Mouse (Mus musculus): ENCODE measurements around the gene Rapgef1.

Rapgef1 gene

DNA sequence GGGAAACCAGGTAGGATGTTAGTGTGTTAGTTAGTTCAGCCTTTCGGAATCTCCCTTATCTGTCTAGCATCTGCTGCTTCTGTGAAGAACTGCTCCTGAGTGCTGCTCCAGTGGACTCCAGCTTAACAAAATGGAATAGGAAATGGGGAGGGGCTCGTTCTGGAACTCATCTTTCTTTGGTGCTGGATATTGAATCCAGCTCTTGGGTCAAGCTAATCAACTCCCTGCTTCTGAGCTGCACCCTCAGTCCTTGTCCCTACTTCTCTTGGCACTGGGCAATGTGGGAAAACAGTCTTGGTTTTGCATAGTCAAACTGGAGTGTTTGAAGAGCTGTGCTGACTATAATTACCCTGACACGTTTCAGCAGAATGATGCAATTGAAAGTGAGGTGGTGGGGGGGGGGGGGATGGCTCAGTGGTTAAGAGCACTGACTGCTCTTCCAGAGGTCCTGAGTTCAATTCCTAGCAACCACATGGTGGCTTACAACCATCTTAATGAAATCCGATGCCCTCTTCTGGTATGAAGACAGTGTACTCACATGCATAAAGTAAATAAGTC, 25.6 kb downstream of the Rapgef1 start:
- DNase-seq, result no peak

DNA sequence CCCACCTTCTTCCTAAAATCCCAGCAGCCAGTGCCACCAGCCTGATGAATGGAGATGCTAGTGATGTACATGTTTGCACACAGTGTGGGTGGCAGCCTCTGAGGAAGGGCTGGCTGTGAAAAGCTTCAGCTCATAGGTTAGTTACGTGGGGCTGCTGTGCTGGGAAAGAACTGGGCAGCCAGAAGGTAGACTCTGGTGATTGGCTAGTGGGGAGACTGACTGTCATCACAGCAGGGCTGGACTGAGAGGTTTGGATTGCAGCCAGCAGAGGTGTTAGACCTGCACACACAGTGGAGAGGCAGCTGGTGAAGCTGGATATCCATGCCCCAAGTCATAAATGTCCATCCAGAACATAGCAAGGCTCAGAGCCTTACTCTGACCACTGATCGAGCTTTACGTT, 27.1 kb downstream of the Rapgef1 start:
- no peak for DNase-seq

DNA sequence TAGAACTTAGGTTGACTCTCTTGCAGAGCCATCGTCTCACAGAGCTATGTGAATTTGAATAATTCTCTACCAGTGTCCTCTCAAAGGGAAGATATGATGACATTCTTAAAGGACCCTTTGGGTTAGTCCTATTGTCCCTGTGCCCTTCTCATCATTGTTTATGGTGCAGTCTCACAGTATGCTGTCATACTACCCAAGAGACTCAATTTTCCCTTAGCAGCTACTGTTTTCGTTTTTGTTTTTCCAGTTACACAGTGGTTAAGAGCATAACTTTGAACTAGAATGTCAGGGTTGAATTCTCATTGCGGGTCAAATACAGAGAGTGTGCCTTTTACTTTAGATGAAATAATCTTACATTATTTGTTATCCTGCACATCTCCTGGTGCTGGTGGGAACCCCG, 27.6 kb downstream of the Rapgef1 start:
- DNase-seq, result no peak

DNA sequence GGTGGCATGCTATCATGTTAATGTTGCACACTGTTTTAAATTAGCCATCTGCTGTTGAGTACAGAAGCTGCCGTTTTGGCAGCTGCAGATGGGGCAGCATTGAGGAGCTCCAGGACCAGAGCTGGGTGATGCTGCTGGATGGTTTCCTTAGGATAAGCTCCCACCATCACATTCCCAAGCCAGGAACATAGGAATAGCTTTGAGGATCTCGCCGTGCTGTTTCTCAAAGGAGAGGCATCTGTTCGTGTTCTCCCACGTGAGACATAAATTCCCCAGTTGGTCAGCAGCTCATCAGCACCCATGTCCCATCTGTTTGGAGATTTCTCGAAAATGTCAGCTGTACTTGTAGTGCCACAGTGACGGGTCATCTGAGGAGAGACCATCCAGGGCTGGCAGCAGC, 28.3 kb downstream of the Rapgef1 start:
- DNase-seq, result peak in 1 of 2 experiments; percentile 43

DNA sequence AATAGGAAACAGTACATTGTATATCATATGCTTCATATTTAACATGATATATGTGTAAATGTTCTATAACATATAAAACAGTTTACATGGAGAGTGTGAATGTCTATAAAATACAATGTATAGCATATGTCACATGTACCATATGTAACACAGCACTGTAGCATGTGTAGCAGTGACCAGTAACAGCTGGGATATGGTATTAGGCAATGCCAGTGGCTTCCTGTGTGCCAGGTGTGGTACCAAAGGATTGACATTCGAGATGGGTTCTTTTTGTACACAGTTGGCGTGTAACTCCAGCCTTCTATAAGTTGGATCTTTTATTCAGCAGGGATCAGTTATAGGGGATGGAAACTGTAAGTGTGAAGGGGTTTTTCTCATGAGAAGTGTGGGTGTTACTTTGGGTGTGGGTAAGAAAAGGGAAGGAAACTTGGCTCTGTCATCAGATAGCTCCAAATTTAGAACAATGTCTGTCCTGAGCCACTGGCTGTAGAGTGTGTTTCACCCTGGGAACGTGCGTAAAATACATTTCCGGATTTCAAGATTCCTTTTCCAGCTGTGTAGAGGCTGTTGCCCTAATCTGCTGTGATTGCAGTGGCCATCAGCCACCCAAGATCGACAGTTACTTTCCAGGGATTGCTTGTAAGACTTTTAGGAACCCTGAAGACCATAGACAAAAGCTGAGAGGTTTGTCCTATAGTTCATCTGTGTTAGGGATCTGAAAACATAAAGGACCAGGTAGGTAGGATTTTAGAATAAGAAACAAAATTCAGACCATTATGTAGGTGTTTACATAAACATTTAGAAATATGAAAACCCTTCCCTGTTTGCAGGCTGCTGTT, 29.7 kb downstream of the Rapgef1 start:
- DNase-seq, result peak; percentile 49 to 51

- peak; percentile 48 to 72 for DNase-seq
Measured at GRCm38 (mm10) chr2:29649795-29650457, 30.4 kb downstream of the Rapgef1 start.

GRCm38 (mm10) chr2:29651876-29652275, 32.4 kb downstream of the Rapgef1 start:
- DNase-seq, result no peak

GRCm38 (mm10) chr2:29655433-29655832, 35.9 kb downstream of the Rapgef1 start:
- no peak for DNase-seq

GRCm38 (mm10) chr2:29656095-29656494, 36.6 kb downstream of the Rapgef1 start:
- no peak for DNase-seq

- no peak for DNase-seq
Measured at GRCm38 (mm10) chr2:29657089-29657488, 37.6 kb downstream of the Rapgef1 start.

GRCm38 (mm10) chr2:29661751-29662191, 42.3 kb downstream of the Rapgef1 start:
- peak in 1 of 2 experiments; percentile 50 for DNase-seq

DNA sequence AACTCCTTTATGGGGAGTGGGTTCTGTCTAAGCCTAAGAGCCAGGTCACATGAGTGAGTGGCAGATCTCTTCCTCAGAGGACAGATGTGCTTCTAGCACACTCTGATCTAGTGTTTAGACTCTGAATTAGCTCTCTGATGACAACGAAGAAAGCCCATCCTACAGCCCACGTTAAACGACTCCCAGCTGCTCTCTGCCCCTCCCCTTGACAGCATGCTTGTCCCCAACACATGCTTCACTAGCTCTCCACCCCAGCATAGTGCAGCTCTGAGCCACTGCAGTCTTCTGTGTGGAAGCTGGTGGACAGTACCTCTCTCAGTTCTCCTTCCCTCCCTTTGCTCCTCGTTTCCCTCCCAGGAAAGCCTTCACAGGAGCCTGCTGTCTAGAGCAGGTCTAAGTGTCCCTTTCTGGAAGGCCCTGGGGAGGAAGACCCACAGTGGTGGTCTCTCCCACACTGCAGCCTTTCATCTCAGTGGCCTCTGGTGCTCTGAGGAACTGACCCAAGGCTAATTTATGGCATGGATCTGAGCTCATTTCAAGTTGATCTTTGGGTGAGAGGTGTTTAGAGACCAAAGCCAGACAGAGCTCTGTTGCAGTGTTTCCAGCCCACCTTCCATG, 43.8 kb downstream of the Rapgef1 start:
- DNase-seq, result peak in 1 of 2 experiments; percentile 45

GRCm38 (mm10) chr2:29665421-29665820, 45.9 kb downstream of the Rapgef1 start:
- DNase-seq, result peak in 1 of 2 experiments; percentile 48

DNA sequence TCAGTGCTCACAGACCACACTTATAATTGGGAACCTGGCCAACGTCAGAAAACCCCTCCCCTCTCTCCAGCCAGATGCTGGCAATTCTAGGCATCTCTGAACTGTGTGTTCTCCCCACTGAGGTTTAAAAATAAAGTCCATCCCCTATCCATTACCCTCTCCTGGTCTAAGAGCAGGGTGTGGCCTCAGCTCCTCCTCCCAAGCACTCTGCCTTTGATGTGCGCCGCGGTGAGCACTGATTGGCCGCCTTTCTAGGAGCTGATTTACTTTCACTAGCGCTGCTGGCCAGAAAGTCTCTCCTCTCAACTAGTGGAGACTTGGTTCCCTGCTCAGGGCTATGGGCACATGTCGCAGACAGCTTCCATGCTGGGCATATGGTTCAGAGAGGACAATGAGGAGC, 47.1 kb downstream of the Rapgef1 start:
- DNase-seq, result peak; percentile 66 to 83

GRCm38 (mm10) chr2:29667109-29667508, 47.6 kb downstream of the Rapgef1 start:
- DNase-seq, result no peak

- peak in 1 of 2 experiments; percentile 61 for DNase-seq
Measured at GRCm38 (mm10) chr2:29668011-29668691, 48.6 kb downstream of the Rapgef1 start.

- no peak for DNase-seq
Measured at GRCm38 (mm10) chr2:29668963-29669362, 49.4 kb downstream of the Rapgef1 start.

DNA sequence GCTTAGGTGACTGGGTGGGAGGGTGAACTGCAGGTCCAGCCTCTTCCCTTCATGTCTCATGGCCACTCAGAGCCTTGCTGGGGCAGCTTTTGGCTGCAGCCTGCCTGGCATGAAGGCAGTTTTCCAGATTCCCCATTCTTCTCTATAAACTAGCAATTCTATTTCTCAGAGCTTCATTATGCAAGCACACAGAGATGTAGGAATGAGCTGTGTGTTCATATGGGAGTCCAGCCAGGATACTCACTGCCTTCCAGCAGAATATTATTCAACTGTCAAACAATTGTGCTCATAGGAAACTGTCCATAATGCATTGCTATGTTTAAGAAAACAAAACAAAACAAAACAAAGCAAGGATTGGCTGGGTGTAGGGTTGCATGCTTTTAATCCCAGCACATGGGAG, 50.2 kb downstream of the Rapgef1 start:
- peak in 1 of 2 experiments; percentile 54 for DNase-seq

GRCm38 (mm10) chr2:29670231-29670991, 50.9 kb downstream of the Rapgef1 start:
- peak; percentile 72 to 75 for DNase-seq

- DNase-seq, result no peak
Measured at GRCm38 (mm10) chr2:29671374-29671773, 51.9 kb downstream of the Rapgef1 start.

DNA sequence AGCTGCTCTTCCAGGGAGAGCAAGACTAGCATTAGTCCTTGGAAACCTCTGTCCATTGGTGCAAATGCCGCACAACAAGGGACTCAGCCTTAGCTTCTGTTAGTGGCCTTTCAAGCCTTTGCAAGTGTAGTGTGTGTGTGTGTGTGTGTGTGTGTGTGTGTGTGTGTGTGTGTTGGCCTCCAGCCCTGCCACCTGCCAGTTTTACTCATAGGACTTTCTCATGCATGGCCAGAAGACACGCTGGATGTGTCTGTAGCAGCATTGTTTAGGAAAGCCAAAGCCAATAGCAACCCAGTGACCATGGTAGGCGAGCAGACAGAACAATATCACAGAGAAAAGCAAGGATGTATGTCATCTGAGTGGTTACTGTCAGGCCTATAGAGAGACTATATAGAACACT, 52.3 kb downstream of the Rapgef1 start:
- no peak for DNase-seq
